Mouse (Mus musculus) bone marrow macrophage, adult 2 months (primary cell): Measurements from ENCODE around the gene Stab1.

ENCODE experiments used
- CTCF ChIP-seq: IDR thresholded peaks from 2 replicates; pipeline ENCODE4 v1.5.1; 2012; ENCODE audit warnings: low read depth, mild to moderate bottlenecking, low read length, moderate library complexity
- POLR2A ChIP-seq: IDR thresholded peaks from 2 replicates; pipeline ENCODE4 v1.6.1; 2012; ENCODE audit warnings: mild to moderate bottlenecking, low read depth, low read length, borderline replicate concordance

DNA sequence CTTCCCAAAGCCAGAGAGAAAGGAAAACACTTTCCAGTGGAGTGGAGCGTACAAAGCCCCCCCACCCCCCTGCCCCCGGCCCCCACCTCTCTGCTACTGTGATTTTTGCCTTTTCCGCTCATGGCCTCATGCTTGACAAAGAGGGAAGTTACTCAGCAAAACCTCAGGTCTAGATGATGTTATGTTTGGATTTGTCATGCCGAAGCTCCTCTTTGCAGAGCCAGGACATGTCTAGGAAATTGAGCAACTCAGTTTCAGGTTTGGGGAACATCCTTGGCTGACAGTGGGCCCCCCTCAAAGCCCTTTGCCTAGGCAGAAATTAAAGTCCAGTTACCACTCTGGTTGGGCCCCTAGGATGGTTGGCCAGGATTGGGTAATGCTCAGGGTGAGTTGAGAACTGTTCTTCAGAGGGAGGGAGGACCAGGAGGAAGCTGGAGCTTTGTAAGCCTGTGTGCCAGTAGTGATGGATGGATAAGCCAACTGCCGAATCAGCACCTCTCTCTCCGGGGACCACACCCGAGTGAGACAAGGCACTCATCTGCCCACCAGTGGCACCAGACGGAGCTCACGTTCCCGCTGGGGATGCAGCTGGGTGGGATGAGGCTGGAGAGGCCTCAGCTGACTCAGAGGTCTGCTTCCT lies 2.3 kb downstream of the Stab1 start:
- TF ChIP-seq CTCF (no peak), POLR2A (no peak)
